In genomic region chr11:95807884-95808283, GRCm38 (mm10) we compare ENCODE assay signal across 1 mouse cellular context.
TF ChIP-seq lines count a peak whose summit lies in the region.

No protein-coding gene starts in this region.

TF ChIP-seq in MEL, 35 proteins besides CTCF, POLR2A, EP300 and RAD21 (continued from another document):
- no peak for TF ChIP-seq E2F4 (IDR thresholded peaks at IDR 0.05; ENCODE audit: borderline replicate concordance, low read depth, low read length)
- no peak for TF ChIP-seq POLR2AphosphoS2 (IDR thresholded peaks at IDR 0.05; ENCODE audit: low read length)
- no peak for TF ChIP-seq ZMIZ1 (IDR thresholded peaks at IDR 0.05; ENCODE audit: low read depth, low read length)
- no peak for TF ChIP-seq NRF1 (IDR thresholded peaks at IDR 0.05; ENCODE audit: insufficient read depth, low read depth, low read length, poor library complexity, severe bottlenecking)
- TF ChIP-seq TAL1 (IDR thresholded peaks at IDR 0.05; ENCODE audit: low read length) = no peak
- no peak for TF ChIP-seq HCFC1 (IDR thresholded peaks at IDR 0.05; ENCODE audit: low read depth, low read length)
- TF ChIP-seq ELF1 (IDR thresholded peaks at IDR 0.05; ENCODE audit: low read depth, low read length) = no peak
- no peak for TF ChIP-seq ZNF384 (IDR thresholded peaks at IDR 0.05; ENCODE audit: low read depth, low read length)
- no peak for TF ChIP-seq GABPA (IDR thresholded peaks at IDR 0.05; ENCODE audit: low read depth, low read length)
